Mouse (Mus musculus) lung, postnatal 0 days (tissue): ENCODE results near the gene Atp1b1. TPM values are rescaled to one million over a fixed set of nuclear protein-coding genes. Genes with fewer than 3 reads are reported as not detected.

Experiments
- ATAC-seq: fragments of 200-750 bp; cut with Nextera tagmentation; 2 replicates; pipeline ENCODE4 v1.8.0; 2017; ENCODE audit warnings: moderate library complexity
- DNase-seq: peaks from one replicate; pipeline ENCODE4 v3.0.0-alpha.2; 2016; ENCODE audit warnings: low spot score
- H3K27ac ChIP-seq: fragments of 300-500 bp; sonication (generic); 2 replicates; pipeline ENCODE4 v1.5.1; 2014; ENCODE audit warnings: antibody characterized with exemption, mild to moderate bottlenecking, low read length, mixed read lengths
- H3K27me3 ChIP-seq: fragments of 300-500 bp; sonication (generic); replicated peaks from 2 replicates; pipeline ENCODE4 v1.6.1; 2014; ENCODE audit warnings: low read length, mixed read lengths; ENCODE audit not compliant: insufficient read depth
- H3K36me3 ChIP-seq: fragments of 300-500 bp; sonication (generic); 2 replicates; pipeline ENCODE4 v1.6.1; 2014; ENCODE audit warnings: low read length, mixed read lengths; ENCODE audit not compliant: insufficient read depth
- H3K4me1 ChIP-seq: fragments of 300-500 bp; sonication (generic); 2 replicates; pipeline ENCODE4 v1.6.1; 2014; ENCODE audit warnings: antibody characterized with exemption, low read depth, low read length, mixed read lengths; ENCODE audit not compliant: insufficient read depth
- H3K4me2 ChIP-seq: fragments of 300-500 bp; sonication (generic); replicated peaks from 2 replicates; pipeline ENCODE4 v1.6.1; 2014; ENCODE audit warnings: low read depth, mild to moderate bottlenecking, low read length, moderate library complexity, mixed read lengths
- H3K4me3 ChIP-seq: fragments of 300-500 bp; sonication (generic); 2 replicates; pipeline ENCODE4 v1.5.1; 2014; ENCODE audit warnings: low read depth, low read length
- H3K9ac ChIP-seq: fragments of 300-500 bp; sonication (generic); replicated peaks from 2 replicates; pipeline ENCODE4 v1.6.1; 2014; ENCODE audit warnings: low read depth, mild to moderate bottlenecking
- H3K9me3 ChIP-seq: fragments of 300-500 bp; sonication (generic); 2 replicates; pipeline ENCODE4 v1.6.1; 2016; ENCODE audit warnings: low read length, mixed read lengths
- CTCF ChIP-seq: IDR thresholded peaks from 2 replicates; pipeline ENCODE4 v1.5.1; 2016; ENCODE audit warnings: antibody characterized with exemption, mild to moderate bottlenecking
- EP300 ChIP-seq: IDR thresholded peaks from 2 replicates; pipeline ENCODE4 v1.6.1; 2016; ENCODE audit warnings: antibody characterized with exemption, mild to moderate bottlenecking, control low read depth
- WGBS: fragments of 180-500 bp; shearing (Covaris S2); extraction: QIAGEN DNeasy Blood & Tissue Kit; methylation state at CpG from one replicate; pipeline ENCODE4 v1.1.7; 2014; 5-methylcytosine and 5-hydroxymethylcytosine counted together
- polyA plus RNA-seq: library from polyadenylated mRNA; unstranded; fragments of >200 nt; fragmentation: Nextera tagmentation; extraction: Ambion mirVana; gene quantifications from 2 replicates; pipeline ENCODE4 v1.2.1, GENCODE M21; 2015

Atp1b1 gene
- polyA plus RNA-seq, 1 experiment from 2014 or later: 444 TPM

GRCm38 (mm10) chr1:164389743-164390142, 68.4 kb downstream of the Atp1b1 start:
- Histone ChIP-seq H3K9me3 (no peaks in the 10 kb centered on the region), H3K9ac (no peak overlapping the region), H3K4me3 (no peak overlapping the region), H3K27me3 (no peaks in the 10 kb centered on the region), H3K4me1 (no peaks in the 10 kb centered on the region), H3K4me2 (no peak overlapping the region), H3K27ac (no peak overlapping the region), H3K36me3 (no peaks in the 10 kb centered on the region)
- DNase-seq: no peak
- no peak for ATAC-seq
- WGBS: 92% methylated on average over 4 of the region's 4 CpGs
- TF ChIP-seq CTCF (no peak), EP300 (no peak)

Other genes with a start within 250 kb of the Atp1b1 start
- 3.8 and 3.9 TPM in 2 replicates for gene Slc19a2, start 209.3 kb downstream of the Atp1b1 start, polyA plus RNA-seq
- 14.4 and 19.3 TPM in 2 replicates for gene Ccdc181, start 182.8 kb downstream of the Atp1b1 start, polyA plus RNA-seq
- gene Nme7, start 154.2 kb downstream of the Atp1b1 start, polyA plus RNA-seq: 17.7 and 18.8 TPM in 2 replicates
- gene Blzf1, start 150.9 kb downstream of the Atp1b1 start, polyA plus RNA-seq: 27.8 and 27.9 TPM in 2 replicates